Mouse (Mus musculus) lung, postnatal 10 days (tissue): Measurements from ENCODE around the gene Armc3.
"Not testable (repeated sequence)": the region's sequence is repeated elsewhere in the genome, so short reads cannot be mapped to it uniquely, and the experiment has no call there.

Experiments used
- DNase-seq: peaks from one replicate; pipeline ENCODE4 v3.0.0; 2021

Armc3 gene

GRCm38 (mm10) chr2:19275602-19276539, 76.8 kb downstream of the Armc3 start:
- DNase-seq: peak; percentile 89

DNA sequence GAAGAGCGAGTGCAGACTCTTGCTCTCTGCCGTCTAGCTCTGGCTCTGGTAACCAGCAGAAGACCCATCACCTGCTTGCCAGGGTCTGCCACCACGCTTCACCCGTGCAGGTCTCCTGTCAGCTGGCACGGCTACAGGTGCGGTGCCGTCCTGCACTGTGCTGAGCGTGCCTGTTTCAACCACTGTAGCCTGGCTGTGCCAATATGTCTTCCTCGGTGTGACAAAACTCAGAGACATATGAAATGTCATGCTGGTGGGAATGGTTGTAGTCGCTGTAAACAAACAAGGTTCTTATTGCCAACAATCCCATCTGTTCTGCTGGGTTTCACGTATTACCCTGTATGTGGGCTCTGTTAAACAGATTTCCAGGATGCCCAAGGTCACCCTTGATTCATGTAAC, 81.2 kb downstream of the Armc3 start:
- no peak for DNase-seq

DNA sequence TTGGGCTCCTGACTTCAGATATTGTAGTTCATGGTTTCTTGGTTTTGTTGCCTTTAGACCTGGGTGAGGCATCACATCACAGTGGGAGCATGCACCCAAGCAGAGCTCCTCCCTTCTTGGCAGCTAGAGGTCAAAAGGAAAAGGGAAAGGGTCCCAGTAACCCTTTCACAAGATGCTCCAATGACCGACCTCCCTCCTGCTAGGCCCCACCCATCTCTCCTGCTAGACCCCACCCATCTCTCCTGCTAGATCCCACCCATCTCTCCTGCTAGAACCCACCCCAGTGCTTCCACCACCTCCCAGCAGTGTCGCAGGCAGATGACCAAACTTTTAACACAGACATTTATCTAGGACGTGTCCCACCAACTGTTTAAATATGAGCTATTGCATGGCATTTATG, 93.3 kb downstream of the Armc3 start:
- no peak for DNase-seq

GRCm38 (mm10) chr2:19300345-19301089, 101.4 kb downstream of the Armc3 start:
- DNase-seq: no peak

GRCm38 (mm10) chr2:19301251-19301650, 102.1 kb downstream of the Armc3 start:
- peak; percentile 36 for DNase-seq

GRCm38 (mm10) chr2:19303087-19303486, 104.0 kb downstream of the Armc3 start:
- DNase-seq: not testable (repeated sequence)

DNA sequence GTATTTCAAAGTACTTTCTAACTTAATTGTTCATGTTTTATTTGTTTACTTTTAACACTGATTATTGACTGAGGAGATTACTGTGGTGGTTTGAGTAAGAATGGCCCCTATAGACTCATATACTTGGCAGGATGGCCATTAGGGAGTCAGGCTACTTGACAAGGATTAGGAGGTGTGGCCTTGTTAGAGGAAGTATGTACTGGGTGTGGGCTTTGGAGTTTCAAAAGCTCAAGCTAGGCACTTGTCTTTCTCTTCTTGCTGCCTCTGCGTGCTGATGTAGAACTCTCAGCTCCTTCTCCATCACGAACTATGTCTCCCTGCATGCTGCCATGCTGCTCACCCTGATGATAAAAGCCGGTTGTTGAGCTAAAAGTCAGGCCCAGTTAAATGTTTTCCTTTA, 111.4 kb downstream of the Armc3 start:
- no peak for DNase-seq

DNA sequence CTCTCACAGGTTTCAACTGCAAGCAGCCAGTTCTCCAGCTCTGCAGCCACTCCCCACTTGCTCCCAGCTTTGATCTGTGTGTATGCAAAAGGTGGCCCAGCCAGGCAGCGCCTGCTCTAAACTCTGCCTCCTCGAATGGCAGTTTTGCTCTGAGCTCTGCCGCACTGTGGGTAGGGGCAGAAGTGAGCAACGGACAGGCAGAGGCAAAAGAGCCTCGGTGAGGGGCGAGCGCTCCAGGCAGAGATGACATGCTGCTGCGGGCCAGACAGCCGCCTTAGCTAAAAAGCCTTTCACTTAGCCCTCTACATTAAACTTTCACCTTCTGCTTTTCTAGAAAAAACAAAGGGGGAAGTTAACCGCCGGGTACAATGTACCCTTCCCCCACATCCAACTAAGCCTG, 117.0 kb downstream of the Armc3 start:
- DNase-seq: no peak

GRCm38 (mm10) chr2:19316691-19317090, 117.6 kb downstream of the Armc3 start:
- no peak for DNase-seq

GRCm38 (mm10) chr2:19317151-19317812, 118.2 kb downstream of the Armc3 start:
- DNase-seq: not testable (repeated sequence)

DNA sequence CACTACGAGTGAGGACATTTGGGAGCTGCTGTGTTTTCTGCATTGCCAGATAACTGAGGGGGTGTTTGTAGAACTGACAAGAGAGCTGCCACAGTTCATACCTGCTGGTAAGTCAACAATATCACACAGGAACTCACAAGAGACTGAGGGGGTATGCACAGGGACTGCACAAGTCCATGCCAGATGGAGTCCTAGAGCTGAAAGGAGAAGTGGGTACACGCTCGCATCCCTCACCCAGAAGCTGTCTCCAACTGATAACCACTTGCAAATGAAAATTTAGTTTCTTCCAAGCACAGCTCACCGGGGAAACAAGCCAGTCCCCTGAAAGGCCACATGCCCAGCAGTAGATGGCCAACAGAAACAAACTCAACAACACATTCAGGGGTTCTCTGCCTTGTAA, 119.4 kb downstream of the Armc3 start:
- DNase-seq: no peak

GRCm38 (mm10) chr2:19319284-19319683, 120.2 kb downstream of the Armc3 start:
- DNase-seq: no peak

GRCm38 (mm10) chr2:19322448-19322847, 123.3 kb downstream of the Armc3 start:
- no peak for DNase-seq

DNA sequence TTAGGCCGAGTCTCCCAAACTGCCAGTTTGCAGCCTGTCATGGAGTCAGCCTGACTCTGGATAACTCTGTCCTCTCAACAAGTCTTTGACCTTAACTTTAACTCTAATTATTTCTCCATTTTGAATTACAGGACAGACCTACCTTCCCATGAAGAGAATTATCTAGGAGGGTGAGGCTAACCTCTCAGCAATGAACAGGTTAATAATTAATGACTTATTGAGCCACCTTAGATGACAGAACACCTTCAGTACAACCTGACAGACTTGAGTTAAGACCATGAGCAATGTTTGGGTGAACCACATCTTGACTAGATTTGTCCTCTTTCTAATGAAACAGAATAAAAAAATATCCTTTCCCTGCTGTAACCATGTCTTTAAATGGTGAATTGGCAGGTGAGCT, 127.3 kb downstream of the Armc3 start:
- DNase-seq: no peak

- no peak for DNase-seq
These were observed 128.7 kb downstream of the Armc3 start for GRCm38 (mm10) chr2:19327811-19328210.

- DNase-seq: peak; percentile 37
These were observed 145.0 kb downstream of the Armc3 start for GRCm38 (mm10) chr2:19343901-19344635.

- peak; percentile 93 for DNase-seq
These were observed 145.7 kb downstream of the Armc3 start for GRCm38 (mm10) chr2:19344636-19345413.

- DNase-seq: no peak
These were observed 146.4 kb downstream of the Armc3 start for GRCm38 (mm10) chr2:19345414-19345964.

DNA sequence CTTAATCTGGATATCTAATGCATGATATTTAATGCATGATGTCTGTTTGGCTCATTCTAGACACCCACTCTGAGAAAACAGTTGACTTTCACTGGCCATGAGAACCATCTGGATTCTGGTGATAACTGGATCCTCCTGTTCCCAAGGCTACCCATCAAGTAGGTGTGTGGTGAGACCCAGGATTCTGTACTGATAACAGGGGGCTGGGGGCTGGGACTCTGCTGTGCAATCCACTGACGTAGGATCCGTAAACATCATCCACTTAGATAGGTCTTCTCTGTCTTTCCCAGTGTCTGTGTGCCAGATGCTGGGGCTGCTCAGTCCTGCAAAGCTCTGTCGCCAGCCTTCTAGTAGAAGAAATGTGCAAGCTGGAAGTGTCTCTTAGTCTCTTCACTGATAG, 149.4 kb downstream of the Armc3 start:
- no peak for DNase-seq

GRCm38 (mm10) chr2:19350167-19350566, 151.1 kb downstream of the Armc3 start:
- no peak for DNase-seq

DNA sequence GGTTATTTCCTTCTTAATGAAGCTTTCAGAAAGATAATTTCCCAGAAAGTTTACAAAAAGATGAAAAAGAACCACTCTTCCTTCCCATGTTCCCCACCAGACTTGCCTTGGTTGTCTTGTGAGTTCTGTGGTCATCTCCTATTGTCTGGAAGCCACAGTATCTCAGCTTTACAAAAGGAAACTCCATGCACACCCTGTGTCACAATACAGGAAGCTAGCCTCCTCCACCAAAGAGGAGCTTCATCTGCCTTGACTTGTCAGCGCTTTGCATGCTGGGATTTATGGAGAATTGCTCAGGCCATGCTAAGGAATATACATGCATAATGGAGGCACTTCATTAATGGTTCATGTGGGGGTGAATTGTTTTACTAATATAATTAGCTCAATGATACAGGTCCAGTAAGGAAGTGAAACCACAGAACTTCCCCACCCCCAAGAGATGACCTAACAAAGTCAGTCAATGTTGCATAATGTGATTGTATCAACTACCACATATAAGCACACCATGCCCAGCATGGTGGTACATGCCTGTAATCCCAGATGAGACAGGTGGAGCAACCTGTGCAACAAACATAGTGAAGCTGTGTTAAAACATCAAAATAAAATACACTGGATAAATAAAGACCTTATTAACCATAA, 152.6 kb downstream of the Armc3 start:
- DNase-seq: no peak
